Mouse (Mus musculus) fibroblast of lung, adult 2 months (primary cell): ENCODE measurements around the gene Coa7.

Experiments
- DNase-seq: peaks from one replicate; pipeline ENCODE4 v3.0.0-alpha.2; 2011; ENCODE audit warnings: low read depth

Gene Coa7

GRCm38 (mm10) chr4:108386087-108386486 is 58.1 kb downstream of the Coa7 start:
- no peak for DNase-seq

GRCm38 (mm10) chr4:108387106-108387505 is 59.2 kb downstream of the Coa7 start:
- DNase-seq: no peak

- DNase-seq: no peak
Observed at GRCm38 (mm10) chr4:108387681-108388253, 59.8 kb downstream of the Coa7 start.

- no peak for DNase-seq
Observed at GRCm38 (mm10) chr4:108388741-108389140, 60.8 kb downstream of the Coa7 start.

GRCm38 (mm10) chr4:108391124-108391523 is 63.2 kb downstream of the Coa7 start:
- DNase-seq: no peak
